Mouse (Mus musculus): ENCODE data around the gene Entpd1. TPM values are rescaled to one million over a fixed set of nuclear protein-coding genes. Genes with fewer than 3 reads are reported as not detected.
A peak's percentile ranks its signal among the peaks of the same experiment; 100 is the strongest.

Gene Entpd1
- polyA plus RNA-seq (2012; rRNA removed) (7.4 and 9.5 TPM in 2 replicates), polyA plus RNA-seq (2014; fragmentation: Nextera tagmentation; extraction: Ambion mirVana) (9.8 and 11.0 TPM in 2 replicates)

DNA sequence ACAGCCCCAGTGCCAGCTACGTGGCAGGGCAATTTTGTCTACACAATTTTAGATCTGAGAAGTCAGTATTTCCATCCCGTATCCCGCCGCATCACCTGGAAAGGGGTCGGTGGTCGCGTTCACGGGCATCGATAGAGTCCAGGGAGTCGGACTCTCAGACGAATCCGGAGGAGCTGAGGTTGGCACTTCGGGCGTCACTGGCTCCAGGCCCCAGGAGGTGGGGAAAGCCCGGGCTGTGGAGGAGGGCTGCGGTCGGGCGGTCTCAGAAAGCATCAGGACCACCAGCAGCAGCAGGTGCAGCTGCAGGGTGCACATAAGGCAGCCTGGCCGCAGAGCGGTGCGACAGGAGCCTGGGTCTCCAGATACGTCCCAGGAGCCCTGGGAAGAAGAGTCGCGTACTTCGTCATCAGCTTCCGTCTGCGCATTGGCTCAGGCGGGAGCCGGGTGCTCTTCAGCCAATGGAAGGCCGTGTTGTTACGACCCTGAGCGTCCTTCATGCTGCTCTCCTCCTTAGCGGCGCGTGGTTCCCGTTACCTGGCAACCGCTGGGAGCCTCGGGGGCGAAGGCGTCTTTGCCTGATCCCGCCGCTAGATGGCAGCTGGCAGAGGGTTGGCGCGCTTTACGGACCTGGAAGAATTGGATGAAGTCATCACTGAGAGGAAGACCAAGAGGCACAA lies at the start of gene Entpd1, which contains the start of gene Tctn3:
Gene Entpd1, plus strand, starts transcription at position 537 of the 677 bp plus-strand sequence.
Gene Tctn3, minus strand, starts transcription at position 404 of the 677 bp plus-strand sequence.
- ATAC-seq (ENCODE audit: low FRiP score, low read depth), result peak; percentile 100
- no peak within 1 kb of the TSS for H3K27ac ChIP-seq (replicated peaks; ENCODE audit: low read depth, low read length)
- under 1% methylated on average over 42 of the region's 45 CpGs for WGBS

DNA sequence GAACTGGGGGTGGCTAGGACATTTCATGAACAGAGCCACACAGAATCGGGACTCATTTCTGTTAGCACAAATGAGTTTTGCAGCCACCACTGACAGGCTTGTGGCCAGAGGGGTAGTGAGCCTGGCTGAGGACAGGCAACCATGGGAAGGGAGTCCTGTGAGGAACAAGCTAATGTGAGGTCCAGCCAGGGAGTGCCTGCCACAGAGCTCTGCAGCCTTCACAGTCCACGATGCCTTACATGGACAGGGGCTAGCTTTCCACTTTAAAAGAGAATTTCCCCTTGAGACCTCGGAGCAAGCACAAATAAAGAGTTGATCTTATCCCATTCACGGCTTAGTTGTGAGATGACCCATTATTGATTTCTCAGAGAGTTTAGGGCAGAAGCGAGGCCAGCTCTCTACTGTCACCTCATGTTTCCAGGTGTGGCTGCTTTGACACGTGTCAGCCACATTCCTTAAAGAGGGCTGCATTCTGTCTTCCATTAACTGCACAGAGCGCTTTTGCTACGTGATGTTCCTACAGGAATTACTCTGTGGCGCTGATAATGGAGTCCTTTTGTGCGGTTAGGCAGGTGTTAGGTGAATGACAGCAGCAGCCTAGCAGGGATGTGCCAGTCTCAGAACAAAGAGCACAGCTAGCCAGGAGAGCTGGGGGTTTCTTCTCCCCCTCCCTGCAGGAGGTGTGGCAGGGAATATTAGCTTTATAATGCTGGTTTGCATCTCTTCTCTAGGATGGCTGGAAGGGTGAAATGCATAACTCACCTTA lies 48.1 kb upstream of the Entpd1 start:
- no peak overlapping the region for H3K27ac ChIP-seq (replicated peaks; ENCODE audit: low read depth, low read length)
- no peaks in the 10 kb centered on the region for H3K9me3 ChIP-seq (ENCODE audit: control insufficient read depth, low read length)
- 83% methylated on average over 10 of the region's 10 CpGs for WGBS
- no peak for ATAC-seq (ENCODE audit: low FRiP score, low read depth)
- H3K36me3 ChIP-seq (ENCODE audit: control insufficient read depth, insufficient read depth, low read length), result peaks cover 74% of the 10 kb centered on the region
- DNase-seq (ENCODE audit: low spot score), result no peak
- no peaks in the 10 kb centered on the region for H3K27me3 ChIP-seq (ENCODE audit: control insufficient read depth, insufficient read depth, low read length)
- no peak overlapping the region for H3K9ac ChIP-seq (ENCODE audit: low read depth, low read length, severe bottlenecking)
- H3K4me3 ChIP-seq (replicated peaks; ENCODE audit: low read length), result no peak overlapping the region
- H3K4me1 ChIP-seq (ENCODE audit: control insufficient read depth, insufficient read depth, low read length), result no peaks in the 10 kb centered on the region
- no peak overlapping the region for H3K4me2 ChIP-seq (replicated peaks; ENCODE audit: low read depth, low read length, severe bottlenecking)
- TF ChIP-seq POLR2A (IDR thresholded peaks at IDR 0.05; ENCODE audit: borderline replicate concordance, extremely low read depth, insufficient read depth, insufficient read length), result no peak

More for the DNA sequence above, at the start of gene Entpd1, which contains the start of gene Tctn3:
- Histone ChIP-seq H3K4me3 (replicated peaks; ENCODE audit: low read length) (peak within 1 kb of the TSS; percentile 64), H3K4me2 (replicated peaks; ENCODE audit: low read depth, low read length, severe bottlenecking) (peak within 1 kb of the TSS; percentile 67), H3K9ac (ENCODE audit: low read depth, low read length, severe bottlenecking) (peak within 1 kb of the TSS; percentile 58), H3K27me3 (ENCODE audit: control insufficient read depth, insufficient read depth, low read length) (no peaks in the 10 kb centered on the region), H3K36me3 (ENCODE audit: control insufficient read depth, insufficient read depth, low read length) (peaks cover 19% of the 10 kb centered on the region), H3K9me3 (ENCODE audit: control insufficient read depth, low read length) (no peaks in the 10 kb centered on the region), H3K4me1 (ENCODE audit: control insufficient read depth, insufficient read depth, low read length) (peaks cover 4% of the 10 kb centered on the region; the same call in 1 of the 2 replicates)
- no peak for TF ChIP-seq POLR2A (IDR thresholded peaks at IDR 0.05; ENCODE audit: borderline replicate concordance, extremely low read depth, insufficient read depth, insufficient read length)
- peak; percentile 97 for DNase-seq (ENCODE audit: low spot score)

DNA sequence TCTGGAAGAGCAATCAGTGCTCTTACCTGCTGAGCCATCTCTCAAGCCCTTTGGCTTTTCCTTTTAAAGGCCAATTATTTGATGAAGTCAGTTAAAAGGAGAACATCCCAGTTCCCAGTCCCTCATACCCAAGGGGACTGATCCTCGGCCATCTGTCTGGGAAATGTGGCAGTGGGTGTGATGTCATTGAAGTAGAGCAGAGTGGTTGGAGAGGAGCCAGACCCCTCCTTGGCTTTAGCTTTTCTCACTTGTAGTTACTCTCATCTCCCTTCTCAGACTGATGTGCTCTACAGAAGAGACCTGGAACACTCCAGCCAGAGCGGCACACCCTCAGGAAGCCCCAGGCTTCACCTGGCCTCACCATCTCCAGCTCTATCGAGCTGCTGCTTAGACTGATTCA lies 44.5 kb upstream of the Entpd1 start:
- DNase-seq (ENCODE audit: low spot score), result no peak

DNA sequence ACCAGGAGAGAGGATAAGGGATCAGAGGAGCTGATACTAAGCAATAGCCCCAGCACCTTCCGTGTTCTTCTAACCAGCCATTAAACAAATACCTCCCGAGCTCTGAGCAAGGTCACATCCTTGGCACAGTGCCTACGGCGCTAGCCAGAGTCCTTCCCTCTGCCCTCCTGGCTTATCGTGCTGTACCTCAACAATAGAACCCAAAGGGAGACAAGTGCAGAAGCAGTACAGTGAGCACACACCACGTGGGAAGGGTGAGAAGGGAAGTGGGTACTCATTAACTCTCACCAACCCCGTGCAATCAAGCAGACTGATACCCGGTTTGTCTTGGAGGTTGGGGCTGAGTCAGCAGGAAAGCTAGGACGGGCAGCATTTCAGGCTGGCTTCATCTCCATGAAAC lies 41.4 kb upstream of the Entpd1 start:
- H3K4me3 ChIP-seq (replicated peaks; ENCODE audit: low read length), result no peak overlapping the region
- peaks cover 11% of the 10 kb centered on the region; the same call in 1 of the 2 replicates for H3K9me3 ChIP-seq (ENCODE audit: control insufficient read depth, low read length)
- H3K9ac ChIP-seq (ENCODE audit: low read depth, low read length, severe bottlenecking), result no peak overlapping the region
- WGBS, result 97% methylated on average over 9 of the region's 9 CpGs
- H3K4me1 ChIP-seq (ENCODE audit: control insufficient read depth, insufficient read depth, low read length), result no peaks in the 10 kb centered on the region
- TF ChIP-seq POLR2A (IDR thresholded peaks at IDR 0.05; ENCODE audit: borderline replicate concordance, extremely low read depth, insufficient read depth, insufficient read length), result no peak
- H3K4me2 ChIP-seq (replicated peaks; ENCODE audit: low read depth, low read length, severe bottlenecking), result no peak overlapping the region
- no peaks in the 10 kb centered on the region for H3K27me3 ChIP-seq (ENCODE audit: control insufficient read depth, insufficient read depth, low read length)
- no peak overlapping the region for H3K27ac ChIP-seq (replicated peaks; ENCODE audit: low read depth, low read length)
- no peak for ATAC-seq (ENCODE audit: low FRiP score, low read depth)
- H3K36me3 ChIP-seq (ENCODE audit: control insufficient read depth, insufficient read depth, low read length), result peaks cover 99% of the 10 kb centered on the region
- no peak for DNase-seq (ENCODE audit: low spot score)

More for the DNA sequence above, 44.5 kb upstream of the Entpd1 start:
- 91% methylated on average over 3 of the region's 3 CpGs for WGBS
- Histone ChIP-seq H3K36me3 (ENCODE audit: control insufficient read depth, insufficient read depth, low read length) (peaks cover 98% of the 10 kb centered on the region), H3K27ac (replicated peaks; ENCODE audit: low read depth, low read length) (no peak overlapping the region), H3K9me3 (ENCODE audit: control insufficient read depth, low read length) (peaks cover 11% of the 10 kb centered on the region; the same call in 1 of the 2 replicates), H3K4me2 (replicated peaks; ENCODE audit: low read depth, low read length, severe bottlenecking) (no peak overlapping the region), H3K4me3 (replicated peaks; ENCODE audit: low read length) (no peak overlapping the region), H3K4me1 (ENCODE audit: control insufficient read depth, insufficient read depth, low read length) (no peaks in the 10 kb centered on the region), H3K27me3 (ENCODE audit: control insufficient read depth, insufficient read depth, low read length) (no peaks in the 10 kb centered on the region), H3K9ac (ENCODE audit: low read depth, low read length, severe bottlenecking) (no peak overlapping the region)
- no peak for TF ChIP-seq POLR2A (IDR thresholded peaks at IDR 0.05; ENCODE audit: borderline replicate concordance, extremely low read depth, insufficient read depth, insufficient read length)
- no peak for ATAC-seq (ENCODE audit: low FRiP score, low read depth)

DNA sequence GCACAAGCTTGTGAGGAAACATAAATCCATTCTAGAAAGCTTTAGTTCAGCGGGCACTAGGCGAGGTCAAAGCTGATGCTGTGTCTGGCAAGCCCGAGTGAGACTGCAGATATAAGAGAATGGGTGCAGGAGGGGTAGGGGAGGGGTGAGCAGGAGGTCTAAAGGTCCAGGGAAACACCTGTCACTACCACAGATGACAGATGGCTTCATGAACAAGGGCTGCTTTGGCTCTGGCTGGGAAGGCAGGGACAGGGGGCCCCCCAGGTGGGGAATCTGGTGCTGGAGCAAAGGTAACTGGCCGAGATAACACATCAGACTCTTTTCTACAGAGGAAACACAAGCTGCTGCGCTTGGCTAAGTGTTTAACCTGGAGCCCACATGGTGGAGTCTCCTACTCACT lies 36.7 kb upstream of the Entpd1 start:
- Histone ChIP-seq H3K9me3 (ENCODE audit: control insufficient read depth, low read length) (peaks cover 5% of the 10 kb centered on the region; the same call in 1 of the 2 replicates), H3K27me3 (ENCODE audit: control insufficient read depth, insufficient read depth, low read length) (no peaks in the 10 kb centered on the region), H3K36me3 (ENCODE audit: control insufficient read depth, insufficient read depth, low read length) (peaks cover 89% of the 10 kb centered on the region), H3K4me1 (ENCODE audit: control insufficient read depth, insufficient read depth, low read length) (no peaks in the 10 kb centered on the region), H3K4me3 (replicated peaks; ENCODE audit: low read length) (no peak overlapping the region), H3K4me2 (replicated peaks; ENCODE audit: low read depth, low read length, severe bottlenecking) (no peak overlapping the region), H3K9ac (ENCODE audit: low read depth, low read length, severe bottlenecking) (no peak overlapping the region), H3K27ac (replicated peaks; ENCODE audit: low read depth, low read length) (no peak overlapping the region)
- 89% methylated on average over 5 of the region's 5 CpGs for WGBS
- DNase-seq (ENCODE audit: low spot score) (no peak), ATAC-seq (ENCODE audit: low FRiP score, low read depth) (no peak)
- TF ChIP-seq POLR2A (IDR thresholded peaks at IDR 0.05; ENCODE audit: borderline replicate concordance, extremely low read depth, insufficient read depth, insufficient read length), result no peak

Data from limb, embryonic 14.5 days (tissue).